Mouse (Mus musculus): Measurements from ENCODE around the gene Slc41a2. TPM values are rescaled to one million over a fixed set of nuclear protein-coding genes. Genes with fewer than 3 reads are reported as not detected.

Gene Slc41a2
- polyA plus RNA-seq, 1 experiment from 2014 or later, result 1.6 TPM

- peak; percentile 85 for DNase-seq (ENCODE audit: low spot score)
- H3K9ac ChIP-seq (ENCODE audit: low read length), result no peak overlapping the region
- H3K4me1 ChIP-seq (replicated peaks; ENCODE audit: control insufficient read depth, insufficient read depth, low read length), result no peaks in the 10 kb centered on the region
- no peak overlapping the region for H3K4me3 ChIP-seq (ENCODE audit: low read depth, low read length)
- ATAC-seq (replicated peaks; ENCODE audit: low FRiP score, low TSS enrichment, low read depth), result no peak
- H3K4me2 ChIP-seq (ENCODE audit: low read length), result no peak overlapping the region
- no peaks in the 10 kb centered on the region for H3K9me3 ChIP-seq (ENCODE audit: control insufficient read depth, low read length)
- no peak overlapping the region for H3K27ac ChIP-seq (ENCODE audit: low read depth)
- no peaks in the 10 kb centered on the region for H3K36me3 ChIP-seq (ENCODE audit: control insufficient read depth, insufficient read depth, low read length)
- H3K27me3 ChIP-seq (replicated peaks; ENCODE audit: control insufficient read depth, insufficient read depth, low read length), result no peaks in the 10 kb centered on the region
- WGBS, result 28% methylated on average over 12 of the region's 12 CpGs
These were observed 118.0 kb downstream of the Slc41a2 start for GRCm38 (mm10) chr10:83219729-83220128.

GRCm38 (mm10) chr10:83218778-83219177 is 118.9 kb downstream of the Slc41a2 start:
- Histone ChIP-seq H3K4me2 (ENCODE audit: low read length) (no peak overlapping the region), H3K9me3 (ENCODE audit: control insufficient read depth, low read length) (no peaks in the 10 kb centered on the region), H3K27ac (ENCODE audit: low read depth) (no peak overlapping the region), H3K4me1 (replicated peaks; ENCODE audit: control insufficient read depth, insufficient read depth, low read length) (no peaks in the 10 kb centered on the region), H3K4me3 (ENCODE audit: low read depth, low read length) (no peak overlapping the region), H3K36me3 (ENCODE audit: control insufficient read depth, insufficient read depth, low read length) (no peaks in the 10 kb centered on the region), H3K9ac (ENCODE audit: low read length) (no peak overlapping the region), H3K27me3 (replicated peaks; ENCODE audit: control insufficient read depth, insufficient read depth, low read length) (no peaks in the 10 kb centered on the region)
- ATAC-seq (replicated peaks; ENCODE audit: low FRiP score, low TSS enrichment, low read depth), result no peak
- DNase-seq (ENCODE audit: low spot score), result no peak
- WGBS, result 59% methylated on average over 2 of the region's 2 CpGs

GRCm38 (mm10) chr10:83217256-83217655 is 120.4 kb downstream of the Slc41a2 start:
- DNase-seq (ENCODE audit: low spot score) (no peak), ATAC-seq (replicated peaks; ENCODE audit: low FRiP score, low TSS enrichment, low read depth) (no peak)
- Histone ChIP-seq H3K9ac (ENCODE audit: low read length) (no peak overlapping the region), H3K4me2 (ENCODE audit: low read length) (no peak overlapping the region), H3K9me3 (ENCODE audit: control insufficient read depth, low read length) (no peaks in the 10 kb centered on the region), H3K27ac (ENCODE audit: low read depth) (no peak overlapping the region), H3K4me1 (replicated peaks; ENCODE audit: control insufficient read depth, insufficient read depth, low read length) (no peaks in the 10 kb centered on the region), H3K4me3 (ENCODE audit: low read depth, low read length) (no peak overlapping the region), H3K27me3 (replicated peaks; ENCODE audit: control insufficient read depth, insufficient read depth, low read length) (no peaks in the 10 kb centered on the region), H3K36me3 (ENCODE audit: control insufficient read depth, insufficient read depth, low read length) (no peaks in the 10 kb centered on the region)
- WGBS, result 62% methylated on average over 5 of the region's 5 CpGs

GRCm38 (mm10) chr10:83215559-83215958 is 122.1 kb downstream of the Slc41a2 start:
- no peaks in the 10 kb centered on the region for H3K9me3 ChIP-seq (ENCODE audit: control insufficient read depth, low read length)
- DNase-seq (ENCODE audit: low spot score), result no peak
- no peaks in the 10 kb centered on the region for H3K27me3 ChIP-seq (replicated peaks; ENCODE audit: control insufficient read depth, insufficient read depth, low read length)
- H3K27ac ChIP-seq (ENCODE audit: low read depth), result no peak overlapping the region
- ATAC-seq (replicated peaks; ENCODE audit: low FRiP score, low TSS enrichment, low read depth), result no peak
- 75% methylated on average over 5 of the region's 5 CpGs for WGBS
- no peak overlapping the region for H3K4me2 ChIP-seq (ENCODE audit: low read length)
- no peak overlapping the region for H3K4me3 ChIP-seq (ENCODE audit: low read depth, low read length)
- no peaks in the 10 kb centered on the region for H3K4me1 ChIP-seq (replicated peaks; ENCODE audit: control insufficient read depth, insufficient read depth, low read length)
- no peak overlapping the region for H3K9ac ChIP-seq (ENCODE audit: low read length)
- H3K36me3 ChIP-seq (ENCODE audit: control insufficient read depth, insufficient read depth, low read length), result no peaks in the 10 kb centered on the region

- no peaks in the 10 kb centered on the region for H3K36me3 ChIP-seq (ENCODE audit: control insufficient read depth, insufficient read depth, low read length)
- no peak overlapping the region for H3K4me3 ChIP-seq (ENCODE audit: low read depth, low read length)
- 89% methylated on average over 4 of the region's 4 CpGs for WGBS
- no peaks in the 10 kb centered on the region for H3K9me3 ChIP-seq (ENCODE audit: control insufficient read depth, low read length)
- no peak overlapping the region for H3K4me2 ChIP-seq (ENCODE audit: low read length)
- ATAC-seq (replicated peaks; ENCODE audit: low FRiP score, low TSS enrichment, low read depth) (no peak), DNase-seq (ENCODE audit: low spot score) (no peak)
- no peak overlapping the region for H3K27ac ChIP-seq (ENCODE audit: low read depth)
- no peak overlapping the region for H3K9ac ChIP-seq (ENCODE audit: low read length)
- H3K4me1 ChIP-seq (replicated peaks; ENCODE audit: control insufficient read depth, insufficient read depth, low read length), result no peaks in the 10 kb centered on the region
- H3K27me3 ChIP-seq (replicated peaks; ENCODE audit: control insufficient read depth, insufficient read depth, low read length), result no peaks in the 10 kb centered on the region
These were observed 125.1 kb downstream of the Slc41a2 start for GRCm38 (mm10) chr10:83212618-83213017.

- H3K9ac ChIP-seq (ENCODE audit: low read length), result no peak overlapping the region
- no peak overlapping the region for H3K27ac ChIP-seq (ENCODE audit: low read depth)
- H3K4me2 ChIP-seq (ENCODE audit: low read length), result no peak overlapping the region
- no peaks in the 10 kb centered on the region for H3K9me3 ChIP-seq (ENCODE audit: control insufficient read depth, low read length)
- WGBS, result 59% methylated on average over 6 of the region's 6 CpGs
- H3K4me1 ChIP-seq (replicated peaks; ENCODE audit: control insufficient read depth, insufficient read depth, low read length), result no peaks in the 10 kb centered on the region
- no peaks in the 10 kb centered on the region for H3K36me3 ChIP-seq (ENCODE audit: control insufficient read depth, insufficient read depth, low read length)
- no peak for ATAC-seq (replicated peaks; ENCODE audit: low FRiP score, low TSS enrichment, low read depth)
- DNase-seq (ENCODE audit: low spot score), result no peak
- H3K27me3 ChIP-seq (replicated peaks; ENCODE audit: control insufficient read depth, insufficient read depth, low read length), result no peaks in the 10 kb centered on the region
- H3K4me3 ChIP-seq (ENCODE audit: low read depth, low read length), result no peak overlapping the region
These were observed 126.6 kb downstream of the Slc41a2 start for GRCm38 (mm10) chr10:83210968-83211583.

GRCm38 (mm10) chr10:83210122-83210521 is 127.6 kb downstream of the Slc41a2 start:
- Histone ChIP-seq H3K9ac (ENCODE audit: low read length) (no peak overlapping the region), H3K4me1 (replicated peaks; ENCODE audit: control insufficient read depth, insufficient read depth, low read length) (no peaks in the 10 kb centered on the region), H3K27me3 (replicated peaks; ENCODE audit: control insufficient read depth, insufficient read depth, low read length) (no peaks in the 10 kb centered on the region), H3K9me3 (ENCODE audit: control insufficient read depth, low read length) (no peaks in the 10 kb centered on the region), H3K27ac (ENCODE audit: low read depth) (no peak overlapping the region), H3K36me3 (ENCODE audit: control insufficient read depth, insufficient read depth, low read length) (no peaks in the 10 kb centered on the region), H3K4me2 (ENCODE audit: low read length) (no peak overlapping the region), H3K4me3 (ENCODE audit: low read depth, low read length) (no peak overlapping the region)
- DNase-seq (ENCODE audit: low spot score) (no peak), ATAC-seq (replicated peaks; ENCODE audit: low FRiP score, low TSS enrichment, low read depth) (no peak)
- 69% methylated on average over 16 of the region's 16 CpGs for WGBS

- Histone ChIP-seq H3K9me3 (ENCODE audit: control insufficient read depth, low read length) (no peaks in the 10 kb centered on the region), H3K4me3 (ENCODE audit: low read depth, low read length) (no peak overlapping the region), H3K4me2 (ENCODE audit: low read length) (no peak overlapping the region), H3K36me3 (ENCODE audit: control insufficient read depth, insufficient read depth, low read length) (no peaks in the 10 kb centered on the region), H3K27ac (ENCODE audit: low read depth) (no peak overlapping the region), H3K9ac (ENCODE audit: low read length) (no peak overlapping the region), H3K27me3 (replicated peaks; ENCODE audit: control insufficient read depth, insufficient read depth, low read length) (no peaks in the 10 kb centered on the region), H3K4me1 (replicated peaks; ENCODE audit: control insufficient read depth, insufficient read depth, low read length) (no peaks in the 10 kb centered on the region)
- no peak for DNase-seq (ENCODE audit: low spot score)
- WGBS, result 78% methylated on average over 12 of the region's 12 CpGs
- no peak for ATAC-seq (replicated peaks; ENCODE audit: low FRiP score, low TSS enrichment, low read depth)
These were observed 128.3 kb downstream of the Slc41a2 start for GRCm38 (mm10) chr10:83209388-83209787.

GRCm38 (mm10) chr10:83208436-83208835 is 129.2 kb downstream of the Slc41a2 start:
- ATAC-seq (replicated peaks; ENCODE audit: low FRiP score, low TSS enrichment, low read depth) (no peak), DNase-seq (ENCODE audit: low spot score) (no peak)
- no peaks in the 10 kb centered on the region for H3K4me1 ChIP-seq (replicated peaks; ENCODE audit: control insufficient read depth, insufficient read depth, low read length)
- WGBS, result 78% methylated on average over 7 of the region's 7 CpGs
- no peak overlapping the region for H3K27ac ChIP-seq (ENCODE audit: low read depth)
- H3K4me3 ChIP-seq (ENCODE audit: low read depth, low read length), result no peak overlapping the region
- no peaks in the 10 kb centered on the region for H3K27me3 ChIP-seq (replicated peaks; ENCODE audit: control insufficient read depth, insufficient read depth, low read length)
- no peak overlapping the region for H3K9ac ChIP-seq (ENCODE audit: low read length)
- no peak overlapping the region for H3K4me2 ChIP-seq (ENCODE audit: low read length)
- H3K36me3 ChIP-seq (ENCODE audit: control insufficient read depth, insufficient read depth, low read length), result no peaks in the 10 kb centered on the region
- no peaks in the 10 kb centered on the region for H3K9me3 ChIP-seq (ENCODE audit: control insufficient read depth, low read length)
